Mouse (Mus musculus) MEL (cell line): ENCODE results near the gene Mboat2. TPM values are rescaled to one million over a fixed set of nuclear protein-coding genes. Genes with fewer than 3 reads are reported as not detected.

ENCODE experiments used
- DNase-seq: peaks from one replicate; pipeline ENCODE4 v3.0.0; 2011; ENCODE audit warnings: low read depth, low spot score
- H3K27ac ChIP-seq: 2 replicates; pipeline ENCODE4 v1.5.1; 2012; ENCODE audit warnings: low read depth, mild to moderate bottlenecking, control low read depth, low read length, moderate library complexity; ENCODE audit not compliant: control insufficient read depth
- H3K27me3 ChIP-seq, 2 experiments: fragments of 150-350 bp in 1 of 2; sonication (generic) in 1 of 2; 2 replicates each; pipeline ENCODE4 v1.6.1; 2012; ENCODE audit warnings: low read length in 2 of 2, mild to moderate bottlenecking in 2 of 2, improper control_type of control experiment in 1 of 2, moderate library complexity in 1 of 2; ENCODE audit not compliant: insufficient read depth in 2 of 2, control insufficient read depth in 1 of 2
- H3K36me3 ChIP-seq, 2 experiments: 2 replicates each; pipeline ENCODE4 v1.6.1; 2012 to 2014; ENCODE audit warnings: low read length in 2 of 2, improper control_type of control experiment in 1 of 2, inconsistent platforms in 1 of 2, mild to moderate bottlenecking in 1 of 2; ENCODE audit not compliant: insufficient read depth in 2 of 2, control insufficient read depth in 1 of 2
- H3K4me1 ChIP-seq, 2 experiments: fragments of 150-350 bp in 1 of 2; sonication (generic) in 1 of 2; 2 replicates each; pipeline ENCODE4 v1.6.1; 2012; ENCODE audit warnings: low read length in 2 of 2, improper control_type of control experiment in 1 of 2, mild to moderate bottlenecking in 1 of 2; ENCODE audit not compliant: insufficient read depth in 2 of 2, control insufficient read depth in 1 of 2
- H3K4me3 ChIP-seq, 2 experiments: fragments of 150-350 bp in 1 of 2; sonication (generic) in 1 of 2; 2 replicates each; pipeline ENCODE4 v1.5.1; 2012; ENCODE audit warnings: low read depth in 2 of 2, low read length in 2 of 2, mild to moderate bottlenecking in 2 of 2, moderate library complexity in 2 of 2, control low read depth in 1 of 2, improper control_type of control experiment in 1 of 2; ENCODE audit not compliant: control insufficient read depth in 1 of 2, insufficient read depth in 1 of 2
- H3K79me2 ChIP-seq: 2 replicates; pipeline ENCODE4 v1.6.1; 2012; ENCODE audit warnings: mild to moderate bottlenecking, low read length, moderate library complexity; ENCODE audit not compliant: control insufficient read depth, poor library complexity, insufficient read depth
- H3K9ac ChIP-seq: 2 replicates; pipeline ENCODE4 v1.6.1; 2012; ENCODE audit warnings: low read depth, mild to moderate bottlenecking, control low read depth, low read length, moderate library complexity; ENCODE audit not compliant: control insufficient read depth, poor library complexity, severe bottlenecking
- H3K9me3 ChIP-seq: fragments of 150-350 bp; sonication (generic); replicated peaks from 2 replicates; pipeline ENCODE4 v1.6.1; 2012; ENCODE audit warnings: mild to moderate bottlenecking, low read length, improper control_type of control experiment, moderate library complexity; ENCODE audit not compliant: insufficient read depth
- BHLHE40 ChIP-seq: IDR thresholded peaks from 2 replicates; pipeline ENCODE4 v1.6.1; 2012; ENCODE audit warnings: low read depth, mild to moderate bottlenecking, inconsistent platforms, low read length, improper control_type of control experiment, borderline replicate concordance
- ETS1 ChIP-seq: IDR thresholded peaks from 2 replicates; pipeline ENCODE4 v1.6.1; 2012; ENCODE audit warnings: low read depth, mild to moderate bottlenecking, inconsistent platforms, low read length, improper control_type of control experiment, moderate library complexity
- GATA1 ChIP-seq: IDR thresholded peaks from 2 replicates; pipeline ENCODE4 v1.6.1; 2011; ENCODE audit warnings: low read depth, low read length, improper control_type of control experiment
- JUND ChIP-seq: IDR thresholded peaks from 2 replicates; pipeline ENCODE4 v1.6.1; 2011; ENCODE audit warnings: low read depth, mild to moderate bottlenecking, improper control_type of control experiment, low read length
- MAX ChIP-seq: IDR thresholded peaks from 2 replicates; pipeline ENCODE4 v1.6.1; 2011; ENCODE audit warnings: low read length, improper control_type of control experiment
- MAZ ChIP-seq: IDR thresholded peaks from 2 replicates; pipeline ENCODE4 v1.6.1; 2012; ENCODE audit warnings: low read depth, mild to moderate bottlenecking, inconsistent platforms, low read length, improper control_type of control experiment
- MYB ChIP-seq: IDR thresholded peaks from 2 replicates; pipeline ENCODE4 v1.6.1; 2011; ENCODE audit warnings: mild to moderate bottlenecking, low read depth, low read length, improper control_type of control experiment
- NRF1 ChIP-seq: IDR thresholded peaks from 2 replicates; pipeline ENCODE4 v1.6.1; 2014; ENCODE audit warnings: low read depth, mild to moderate bottlenecking, inconsistent platforms, low read length, improper control_type of control experiment, moderate library complexity; ENCODE audit not compliant: poor library complexity, insufficient read depth, severe bottlenecking
- POLR2A ChIP-seq, 2 experiments: IDR thresholded peaks; 2 replicates each; pipeline ENCODE4 v1.6.1; 2011 to 2012; ENCODE audit warnings: low read length in 2 of 2, mild to moderate bottlenecking in 2 of 2, control low read depth in 1 of 2, improper control_type of control experiment in 1 of 2, low read depth in 1 of 2, moderate library complexity in 1 of 2; ENCODE audit not compliant: control insufficient read depth in 1 of 2, insufficient read depth in 1 of 2, poor library complexity in 1 of 2
- TBP ChIP-seq: IDR thresholded peaks from 2 replicates; pipeline ENCODE4 v1.8.0; 2011; ENCODE audit warnings: low read depth, low read length, improper control_type of control experiment
- UBTF ChIP-seq: IDR thresholded peaks from 2 replicates; pipeline ENCODE4 v1.6.1; 2012; ENCODE audit warnings: low read depth, mild to moderate bottlenecking, inconsistent platforms, low read length, improper control_type of control experiment, moderate library complexity, borderline replicate concordance; ENCODE audit not compliant: insufficient read depth
- ZMIZ1 ChIP-seq: IDR thresholded peaks from 2 replicates; pipeline ENCODE4 v1.6.1; 2012; ENCODE audit warnings: low read depth, mild to moderate bottlenecking, inconsistent platforms, low read length, improper control_type of control experiment, moderate library complexity
- polyA plus RNA-seq, 2 experiments: library from polyadenylated mRNA; stranded (reverse) in 1 of 2; unstranded in 1 of 2; fragments of >175 nt in 1 of 2; fragments of >200 nt in 1 of 2; gene quantifications; 2 replicates each; pipeline versions ENCODE4 v1.2.1 to v1.2.4; 2012; ENCODE audit warnings: low replicate concordance in 2 of 2, low read depth in 1 of 2; ENCODE audit not compliant: insufficient read length in 2 of 2, insufficient read depth in 1 of 2, missing spikeins in 1 of 2
- total RNA-seq: library from RNA; depleted of rRNA; stranded (reverse); fragments of 300-350 nt; gene quantifications from 2 replicates; pipeline ENCODE4 v1.2.3, GENCODE M21; 2012

The Mboat2 gene
- total and polyA plus RNA-seq, 3 experiments: 13.5 TPM; not detected in 1

- Histone ChIP-seq H3K36me3 (peaks cover 0 to 9% of the 10 kb centered on the region in 2 experiments; a peak in 2 of 4 replicates), H3K4me3 (no peak overlapping the region), H3K27me3 (no peaks in the 10 kb centered on the region), H3K79me2 (no peaks in the 10 kb centered on the region), H3K9ac (no peak overlapping the region), H3K27ac (no peak overlapping the region), H3K4me1 (peaks cover 12 to 13% of the 10 kb centered on the region in 2 experiments; a peak in 3 of 4 replicates), H3K9me3 (no peaks in the 10 kb centered on the region)
- DNase-seq: peak; percentile 12
- TF ChIP-seq GATA1 (peak; percentile 50; the same call in 1 of the 2 replicates), BHLHE40 (no peak)
These were observed 19.4 kb upstream of the Mboat2 start for GRCm38 (mm10) chr12:24811230-24811629.

GRCm38 (mm10) chr12:24811906-24812305 is 18.8 kb upstream of the Mboat2 start:
- Histone ChIP-seq H3K4me1 (peaks cover 12 to 13% of the 10 kb centered on the region in 2 experiments; a peak in 3 of 4 replicates), H3K4me3 (no peak overlapping the region), H3K9me3 (no peaks in the 10 kb centered on the region), H3K27ac (no peak overlapping the region)
- TF ChIP-seq JUND (no peak), ZMIZ1 (no peak), NRF1 (no peak), POLR2A (IDR thresholded peaks at IDR 0.05; ENCODE audit: control insufficient read depth in 1 of 2, insufficient read depth in 1 of 2, low read depth in 1 of 2, low read length in 2 of 2, poor library complexity in 1 of 2) (no peak), UBTF (no peak)
- TF ChIP-seq, all 39 proteins: peak for 0
- no peak for DNase-seq
- H3K79me2 ChIP-seq: no peaks in the 10 kb centered on the region
- H3K36me3 ChIP-seq: peaks cover 0 to 9% of the 10 kb centered on the region in 2 experiments; a peak in 2 of 4 replicates
- no peaks in the 10 kb centered on the region for H3K27me3 ChIP-seq
- no peak overlapping the region for H3K9ac ChIP-seq

GRCm38 (mm10) chr12:24822831-24823230 is 7.8 kb upstream of the Mboat2 start:
- H3K9ac ChIP-seq: no peak overlapping the region
- no peaks in the 10 kb centered on the region for H3K79me2 ChIP-seq
- no peaks in the 10 kb centered on the region for H3K27me3 ChIP-seq
- peaks cover 0 to 12% of the 10 kb centered on the region in 2 experiments; a peak in 2 of 4 replicates for H3K36me3 ChIP-seq
- H3K27ac ChIP-seq: no peak overlapping the region
- H3K4me3 ChIP-seq: peak overlapping the region in 1 of 2 experiments; percentile 14; a peak in 1 of 4 replicates
- H3K9me3 ChIP-seq: no peaks in the 10 kb centered on the region
- peak; percentile 29 for DNase-seq
- TF ChIP-seq ETS1: 0 out of 2 replicates have a peak, but pooled peaks have one; percentile 20
- no peak for TF ChIP-seq JUND
- TF ChIP-seq BHLHE40: no peak
- peak; percentile 51 for TF ChIP-seq GATA1
- peak; percentile 35; the same call in 1 of the 2 replicates for TF ChIP-seq MYB
- TF ChIP-seq TBP: no peak
- TF ChIP-seq MAZ: no peak
- TF ChIP-seq MAX: no peak
- peaks cover 3 to 13% of the 10 kb centered on the region in 2 experiments for H3K4me1 ChIP-seq
